Mouse (Mus musculus): ENCODE results near the gene Lgi4. TPM values are rescaled to one million over a fixed set of nuclear protein-coding genes. Genes with fewer than 3 reads are reported as not detected.

Lgi4 gene
- total RNA-seq (2021): 1 to 10 TPM; 3.6 to 5.2 TPM

- intact Hi-C loops (cut with DNase I): loop anchor here (1.0 kb wide), 1 partner anchor 38 kb away; no protein-coding TSS in a partner anchor
- peak; percentile 93 to 95 for DNase-seq
These were observed at the start of gene Lgi4 for GRCm38 (mm10) chr7:31059108-31059507. Gene Lgi4, plus strand, starts transcription at chr7:31059342.

GRCm38 (mm10) chr7:31012971-31013370 lies 46.2 kb upstream of the Lgi4 start:
- no peak for DNase-seq
- intact Hi-C loops (cut with DNase I): no loop called here

- DNase-seq: no peak
- intact Hi-C loops (cut with DNase I): no loop called here
These were observed 41.8 kb upstream of the Lgi4 start for GRCm38 (mm10) chr7:31017104-31017901.

GRCm38 (mm10) chr7:31028609-31029008 lies 30.5 kb upstream of the Lgi4 start:
- DNase-seq: no peak
- intact Hi-C loops (cut with DNase I): no loop called here

- intact Hi-C loops (cut with DNase I): no loop called here
These were observed 28.4 kb upstream of the Lgi4 start for GRCm38 (mm10) chr7:31030717-31031116.

GRCm38 (mm10) chr7:31031731-31032130 lies 27.4 kb upstream of the Lgi4 start:
- no peak for DNase-seq
- intact Hi-C loops (cut with DNase I): no loop called here

More at GRCm38 (mm10) chr7:31030717-31031116, 28.4 kb upstream of the Lgi4 start:
- no peak for DNase-seq

- DNase-seq: no peak
- intact Hi-C loops (cut with DNase I): no loop called here
These were observed 25.6 kb upstream of the Lgi4 start for GRCm38 (mm10) chr7:31033409-31034165.

GRCm38 (mm10) chr7:31034789-31035188 lies 24.4 kb upstream of the Lgi4 start:
- no peak for DNase-seq
- intact Hi-C loops (cut with DNase I): no loop called here

- DNase-seq: no peak
- intact Hi-C loops (cut with DNase I): no loop called here
These were observed 23.9 kb upstream of the Lgi4 start for GRCm38 (mm10) chr7:31035291-31035690.

- intact Hi-C loops (cut with DNase I): no loop called here
- no peak for DNase-seq
These were observed 22.2 kb upstream of the Lgi4 start for GRCm38 (mm10) chr7:31036917-31037316.

GRCm38 (mm10) chr7:31037675-31038074 lies 21.5 kb upstream of the Lgi4 start:
- intact Hi-C loops (cut with DNase I): no loop called here
- DNase-seq: no peak

- no peak for DNase-seq
- intact Hi-C loops (cut with DNase I): no loop called here
These were observed 20.1 kb upstream of the Lgi4 start for GRCm38 (mm10) chr7:31039011-31039410.

GRCm38 (mm10) chr7:31040281-31041022 lies 18.7 kb upstream of the Lgi4 start:
- DNase-seq: no peak
- intact Hi-C loops (cut with DNase I): no loop called here

- no peak for DNase-seq
- intact Hi-C loops (cut with DNase I): no loop called here
These were observed 18.1 kb upstream of the Lgi4 start for GRCm38 (mm10) chr7:31041023-31041407.

- DNase-seq: peak; percentile 73 to 76
- intact Hi-C loops (cut with DNase I): no loop called here
These were observed 17.4 kb upstream of the Lgi4 start for GRCm38 (mm10) chr7:31041662-31042315.

- no peak for DNase-seq
- intact Hi-C loops (cut with DNase I): no loop called here
These were observed 16.7 kb upstream of the Lgi4 start, which contains the start of gene Fxyd5 for GRCm38 (mm10) chr7:31042431-31042910. Gene Fxyd5, minus strand, starts transcription at chr7:31042481.

GRCm38 (mm10) chr7:31049135-31049845 lies 9.9 kb upstream of the Lgi4 start:
- no peak for DNase-seq
- intact Hi-C loops (cut with DNase I): no loop called here

- DNase-seq: no peak
- intact Hi-C loops (cut with DNase I): loop anchor here (2.0 to 5.0 kb wide), 2 partner anchors 75 to 93 kb away; partner anchors contain the start of gene Usf2
These were observed 9.3 kb upstream of the Lgi4 start for GRCm38 (mm10) chr7:31049846-31050281.

- intact Hi-C loops (cut with DNase I): loop anchor here (2.0 to 5.0 kb wide), 2 partner anchors 76 to 93 kb away; partner anchors contain the start of gene Usf2
- DNase-seq: no peak
These were observed 8.7 kb upstream of the Lgi4 start for GRCm38 (mm10) chr7:31050487-31050886.

Data from heart, postnatal 36 days (tissue).